Mouse (Mus musculus): Measurements from ENCODE around the gene Gga3.
"Not testable (repeated sequence)": the region's sequence is repeated elsewhere in the genome, so short reads cannot be mapped to it uniquely, and the experiment has no call there.

Gga3 gene

GRCm38 (mm10) chr11:115603476-115604303 is at the start of gene Gga3, which contains the start of gene Mrps7:
Gene Gga3, minus strand, starts transcription at chr11:115604051.
Gene Mrps7, plus strand, starts transcription at chr11:115603925.
- DNase-seq = peak; percentile 95

DNA sequence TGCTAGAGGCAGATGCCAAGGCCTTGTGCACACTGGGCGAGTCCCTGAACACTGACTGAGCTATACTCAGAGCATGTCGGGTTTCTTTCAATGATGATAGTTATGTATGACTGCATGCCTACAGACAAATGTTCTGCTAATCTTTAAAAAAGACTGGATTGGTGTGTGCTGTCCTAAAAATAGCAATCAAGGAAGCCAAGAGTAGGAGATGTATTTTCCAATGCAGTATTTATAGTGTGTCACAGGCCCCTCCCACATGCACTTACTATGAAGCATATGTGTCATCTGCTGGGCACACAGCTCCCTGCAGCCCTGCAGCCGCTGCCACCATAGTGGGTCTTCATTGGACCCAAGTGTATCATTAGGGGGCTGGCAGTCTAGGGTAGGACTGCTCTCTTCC is 49.3 kb upstream of the Gga3 start:
- DNase-seq = no peak

GRCm38 (mm10) chr11:115651680-115652079 is 47.8 kb upstream of the Gga3 start:
- DNase-seq = no peak

GRCm38 (mm10) chr11:115649706-115650105 is 45.9 kb upstream of the Gga3 start:
- peak; percentile 68 for DNase-seq

- DNase-seq = peak; percentile 73
Measured at GRCm38 (mm10) chr11:115647459-115647858, 43.6 kb upstream of the Gga3 start.

DNA sequence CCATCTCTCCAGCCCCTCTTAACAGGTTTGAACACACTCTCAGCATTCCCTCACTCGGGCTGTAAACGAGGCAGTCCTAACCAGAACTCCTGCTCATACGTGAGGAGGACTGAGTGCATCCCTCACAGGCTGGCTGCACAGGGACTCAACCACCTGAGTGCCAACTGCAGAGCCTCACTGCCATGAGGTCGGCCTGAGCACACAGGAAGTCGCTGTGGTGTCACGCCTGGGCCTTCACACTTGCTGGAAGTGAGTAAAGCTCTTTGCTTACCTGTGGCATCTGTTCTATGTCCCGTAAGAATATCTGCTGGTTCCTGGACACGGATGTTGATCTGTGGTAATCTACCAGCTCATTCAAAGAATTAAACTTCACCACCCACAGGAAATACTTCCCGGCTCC is 42.6 kb upstream of the Gga3 start:
- DNase-seq = no peak

- DNase-seq = not testable (repeated sequence)
Measured at GRCm38 (mm10) chr11:115645498-115645897, 41.6 kb upstream of the Gga3 start.

- no peak for DNase-seq
Measured at GRCm38 (mm10) chr11:115644308-115644707, 40.5 kb upstream of the Gga3 start.

GRCm38 (mm10) chr11:115643265-115643664 is 39.4 kb upstream of the Gga3 start:
- DNase-seq = no peak

DNA sequence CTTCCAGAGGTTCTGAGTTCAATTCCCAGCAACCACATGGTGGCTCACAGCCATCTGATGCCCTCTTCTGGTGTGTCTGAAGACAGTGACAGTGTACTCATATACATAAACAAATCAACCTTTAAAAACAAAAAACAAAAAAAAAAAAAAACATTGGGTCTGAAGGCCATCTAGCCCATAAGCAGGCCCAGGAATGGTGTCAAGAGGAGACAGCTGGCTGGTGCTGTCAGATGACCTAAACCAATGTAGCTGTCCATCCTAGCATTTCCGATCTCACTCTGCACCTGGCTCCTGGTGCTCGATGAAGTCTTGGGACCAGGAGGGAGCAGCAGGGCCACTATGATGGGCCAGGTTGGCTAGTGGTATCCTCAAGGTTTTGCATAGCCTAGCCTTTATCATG is 38.9 kb upstream of the Gga3 start:
- no peak for DNase-seq

- DNase-seq = no peak
Measured at GRCm38 (mm10) chr11:115641664-115642036, 37.8 kb upstream of the Gga3 start.

DNA sequence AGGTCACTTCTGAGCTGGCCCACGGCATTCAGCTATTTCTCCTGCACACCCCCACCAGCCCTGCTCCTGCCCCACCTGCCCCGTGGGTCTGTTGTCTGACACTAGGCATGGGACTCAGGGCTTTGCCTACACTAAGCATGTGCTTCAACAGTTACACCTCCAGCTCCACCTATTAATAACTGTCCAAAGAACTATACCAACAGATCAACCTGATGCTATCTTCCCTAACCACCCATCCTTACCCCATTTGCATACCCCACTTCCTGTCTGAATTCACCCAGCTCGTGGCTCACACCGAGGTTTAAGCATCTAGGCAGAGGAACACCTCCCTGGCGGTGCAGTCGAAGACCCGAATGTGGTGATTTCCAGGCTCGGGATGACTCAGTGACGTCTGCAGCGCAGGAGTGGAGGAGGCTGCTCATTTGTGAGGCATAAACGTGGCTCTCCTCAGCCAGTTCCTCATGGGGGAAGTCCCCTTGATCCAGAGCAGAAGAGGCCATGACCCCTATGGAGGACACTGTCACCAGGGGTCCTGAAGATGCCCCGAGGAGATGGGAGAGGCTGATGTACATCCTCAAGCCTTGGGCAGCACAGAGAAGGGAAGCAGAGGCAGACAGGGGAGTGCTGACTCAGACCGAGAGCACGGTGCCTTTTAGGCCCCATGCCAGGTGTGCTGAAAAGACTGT is 37.3 kb upstream of the Gga3 start:
- DNase-seq = no peak

GRCm38 (mm10) chr11:115640311-115640828 is 36.5 kb upstream of the Gga3 start:
- DNase-seq = no peak

DNA sequence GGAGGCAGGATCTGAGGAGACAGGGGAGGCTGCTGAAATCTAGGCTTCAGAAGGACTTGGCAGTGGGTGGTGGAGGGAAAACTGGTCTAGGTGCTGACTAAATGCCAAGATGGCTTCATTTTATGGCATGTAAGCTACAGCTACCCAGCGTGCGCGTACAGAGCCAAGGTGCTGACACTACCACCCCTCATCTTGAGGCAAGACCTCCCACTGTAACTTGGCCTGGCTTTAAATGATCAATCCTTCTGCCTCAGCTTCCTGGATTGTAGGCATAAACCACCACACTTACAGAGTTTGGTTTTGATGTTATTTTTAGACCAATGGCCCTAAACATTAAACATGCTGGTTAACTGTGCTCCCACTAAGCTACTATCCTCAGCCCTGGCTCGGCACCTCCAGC is 35.7 kb upstream of the Gga3 start:
- no peak for DNase-seq

DNA sequence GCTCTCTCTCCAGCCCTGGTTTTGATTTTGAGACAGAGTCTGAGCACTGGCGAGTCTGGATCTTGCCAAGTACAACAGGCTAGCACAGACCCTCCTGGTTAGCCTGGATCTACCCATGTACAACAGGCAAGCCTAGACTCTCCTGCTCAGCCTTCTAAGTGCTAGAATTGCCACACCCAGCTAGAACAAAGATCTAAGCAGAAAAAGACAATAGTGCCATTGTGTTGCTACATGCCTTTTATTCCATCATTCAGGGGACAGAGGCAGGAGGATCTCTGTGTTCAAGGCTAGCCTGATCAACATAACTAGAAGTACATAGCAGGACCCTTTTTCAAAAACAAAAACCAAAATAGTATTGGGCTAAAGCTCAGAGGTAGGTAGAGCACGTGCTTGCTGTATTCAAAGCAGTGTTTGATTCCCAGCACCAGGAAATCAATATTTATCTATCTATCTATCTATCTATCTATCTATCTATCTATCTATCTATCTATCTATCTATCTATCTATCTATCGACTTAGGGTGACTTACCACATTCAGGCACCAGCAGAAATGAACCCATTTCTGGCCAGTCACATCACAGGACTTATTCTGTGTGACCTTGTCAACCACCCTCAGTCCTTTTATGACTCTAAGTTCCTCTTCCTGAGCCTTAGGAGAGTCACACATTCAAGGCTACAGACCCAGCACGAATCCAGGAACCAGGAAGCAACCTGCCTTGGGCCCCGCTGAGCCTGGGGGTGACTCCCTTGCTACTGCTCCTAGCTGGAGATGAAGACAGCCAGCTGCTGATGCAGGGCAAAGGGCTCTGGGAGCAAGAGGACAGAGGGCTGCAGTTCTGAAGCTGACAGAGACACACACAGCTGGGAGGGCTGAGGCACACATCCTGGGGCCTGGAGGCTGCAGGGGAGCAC is 34.9 kb upstream of the Gga3 start:
- no peak for DNase-seq

- DNase-seq = no peak
Measured at GRCm38 (mm10) chr11:115636960-115637359, 33.1 kb upstream of the Gga3 start.

DNA sequence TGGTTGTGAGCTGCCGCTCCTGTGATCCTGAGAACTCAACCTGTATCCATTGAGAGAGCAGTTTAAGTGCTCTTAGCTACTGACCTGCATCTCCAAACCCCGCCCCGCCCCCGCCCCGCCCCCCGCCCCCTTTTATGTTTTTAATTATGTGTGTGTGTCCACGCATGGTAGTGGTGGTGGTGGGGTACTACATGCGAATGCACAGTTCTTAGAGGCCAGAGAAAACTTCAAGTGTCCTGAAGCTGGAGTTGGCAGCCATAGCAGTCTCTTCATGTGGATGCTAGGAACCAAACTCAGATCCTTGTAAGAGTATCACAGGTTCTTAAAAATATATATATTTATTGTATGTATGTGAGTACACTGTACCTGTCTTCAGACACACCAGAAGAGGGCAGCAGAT is 31.6 kb upstream of the Gga3 start:
- DNase-seq = no peak

- no peak for DNase-seq
Measured at GRCm38 (mm10) chr11:115635041-115635440, 31.2 kb upstream of the Gga3 start.

- no peak for DNase-seq
Measured at GRCm38 (mm10) chr11:115634109-115634508, 30.3 kb upstream of the Gga3 start.

- DNase-seq = no peak
Measured at GRCm38 (mm10) chr11:115632862-115633261, 29.0 kb upstream of the Gga3 start.

DNA sequence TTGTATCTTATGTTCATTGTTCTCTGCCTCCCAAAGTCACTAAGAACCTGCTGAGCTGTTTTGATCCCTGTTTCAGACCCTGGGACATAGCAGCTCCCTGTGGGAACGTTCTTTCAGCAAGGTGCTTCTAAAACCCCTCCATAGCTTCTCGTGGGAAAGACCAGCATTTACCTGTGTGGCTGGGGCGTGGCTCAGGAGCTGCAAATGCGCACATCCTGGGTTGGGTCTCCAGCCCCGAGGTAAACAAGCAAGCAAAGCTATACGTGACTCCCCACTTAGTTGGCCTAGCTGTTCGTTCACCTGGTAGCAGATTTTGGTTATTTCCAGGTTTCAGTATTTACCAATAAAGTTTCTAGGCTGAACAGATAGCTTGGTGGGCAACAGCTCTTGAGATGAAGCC is 28.4 kb upstream of the Gga3 start:
- DNase-seq = no peak

- peak; percentile 61 for DNase-seq
Measured at GRCm38 (mm10) chr11:115631505-115631890, 27.6 kb upstream of the Gga3 start.

Measured in kidney, postnatal 14 days (tissue).